Mouse (Mus musculus) ES-Bruce4 (cell line): ENCODE results near the gene Nfam1. TPM values are rescaled to one million over a fixed set of nuclear protein-coding genes. Genes with fewer than 3 reads are reported as not detected.

Experiments
- H3K27ac ChIP-seq: 2 replicates; pipeline ENCODE4 v1.5.1; 2012; ENCODE audit warnings: low read length, inconsistent platforms; ENCODE audit not compliant: insufficient read depth
- H3K27me3 ChIP-seq: 2 replicates; pipeline ENCODE4 v1.6.1; 2012; ENCODE audit warnings: mild to moderate bottlenecking, low read length, inconsistent platforms; ENCODE audit not compliant: control insufficient read depth, poor library complexity, insufficient read depth, severe bottlenecking
- H3K36me3 ChIP-seq: 2 replicates; pipeline ENCODE4 v1.6.1; 2012; ENCODE audit warnings: inconsistent platforms, mild to moderate bottlenecking, low read length, moderate library complexity; ENCODE audit not compliant: control insufficient read depth, poor library complexity, insufficient read depth, severe bottlenecking
- H3K4me1 ChIP-seq: one replicate; pipeline ENCODE4 v1.8.1; 2011; ENCODE audit warnings: low read length; ENCODE audit not compliant: control insufficient read depth, insufficient read depth
- H3K4me3 ChIP-seq: 2 replicates; pipeline ENCODE4 v1.5.1; 2011; ENCODE audit warnings: low read depth, mild to moderate bottlenecking, low read length
- H3K9ac ChIP-seq: 2 replicates; pipeline ENCODE4 v1.6.1; 2012; ENCODE audit warnings: low read depth, mild to moderate bottlenecking, inconsistent platforms; ENCODE audit not compliant: poor library complexity, severe bottlenecking
- H3K9me3 ChIP-seq: replicated peaks from 2 replicates; pipeline ENCODE4 v1.6.1; 2012; ENCODE audit warnings: mild to moderate bottlenecking, low read length, inconsistent platforms; ENCODE audit not compliant: control insufficient read depth, poor library complexity, insufficient read depth, severe bottlenecking
- EP300 ChIP-seq: IDR thresholded peaks from 2 replicates; pipeline ENCODE4 v1.6.1; 2011; ENCODE audit warnings: low read depth, low read length; ENCODE audit not compliant: insufficient read depth
- POLR2A ChIP-seq: IDR thresholded peaks from one replicate; pipeline ENCODE4 v1.8.1; 2011; ENCODE audit warnings: low read length; ENCODE audit not compliant: insufficient read depth
- polyA plus RNA-seq: library from polyadenylated mRNA; stranded (reverse); fragments of >200 nt; gene quantifications from 2 replicates; pipeline ENCODE4 v1.2.4, GENCODE M21; 2011; ENCODE audit warnings: low read depth; ENCODE audit not compliant: missing spikeins, insufficient read depth, insufficient read length

Nfam1 gene
- polyA plus RNA-seq, 1 experiment, result 3.3 TPM

GRCm38 (mm10) chr15:82944479-82945195, 88.5 kb downstream of the Nfam1 start:
- H3K4me3 ChIP-seq, result no peak overlapping the region
- no peak overlapping the region for H3K27ac ChIP-seq
- H3K36me3 ChIP-seq, result no peaks in the 10 kb centered on the region
- peaks cover 2% of the 10 kb centered on the region for H3K4me1 ChIP-seq
- no peaks in the 10 kb centered on the region for H3K27me3 ChIP-seq
- TF ChIP-seq POLR2A (no peak), EP300 (no peak)
- no peak overlapping the region for H3K9ac ChIP-seq
- no peaks in the 10 kb centered on the region for H3K9me3 ChIP-seq

Other genes starting within 250 kb of the Nfam1 start
- not detected in 2 replicates for gene Cyp2d26, start 239.0 kb downstream of the Nfam1 start, polyA plus RNA-seq
- gene Tcf20, start 45.4 kb downstream of the Nfam1 start, polyA plus RNA-seq, result 104 and 108 TPM in 2 replicates
- gene Serhl, start 56.2 kb upstream of the Nfam1 start, polyA plus RNA-seq, result 20.5 and 20.7 TPM in 2 replicates
- 90.8 and 102 TPM in 2 replicates for gene Rrp7a, start 89.5 kb upstream of the Nfam1 start, polyA plus RNA-seq
- gene Poldip3, start 116.1 kb upstream of the Nfam1 start, polyA plus RNA-seq, result 97.9 and 113 TPM in 2 replicates
- gene Cyb5r3, start 139.3 kb upstream of the Nfam1 start, polyA plus RNA-seq, result 188 and 200 TPM in 2 replicates
- 38.1 and 38.2 TPM in 2 replicates for gene A4galt, start 218.5 kb upstream of the Nfam1 start, polyA plus RNA-seq